Mouse (Mus musculus): Measurements from ENCODE around the gene Sox5. TPM values are rescaled to one million over a fixed set of nuclear protein-coding genes. Genes with fewer than 3 reads are reported as not detected.

Gene Sox5
- polyA plus RNA-seq, 1 experiment = 0.85 TPM

DNA sequence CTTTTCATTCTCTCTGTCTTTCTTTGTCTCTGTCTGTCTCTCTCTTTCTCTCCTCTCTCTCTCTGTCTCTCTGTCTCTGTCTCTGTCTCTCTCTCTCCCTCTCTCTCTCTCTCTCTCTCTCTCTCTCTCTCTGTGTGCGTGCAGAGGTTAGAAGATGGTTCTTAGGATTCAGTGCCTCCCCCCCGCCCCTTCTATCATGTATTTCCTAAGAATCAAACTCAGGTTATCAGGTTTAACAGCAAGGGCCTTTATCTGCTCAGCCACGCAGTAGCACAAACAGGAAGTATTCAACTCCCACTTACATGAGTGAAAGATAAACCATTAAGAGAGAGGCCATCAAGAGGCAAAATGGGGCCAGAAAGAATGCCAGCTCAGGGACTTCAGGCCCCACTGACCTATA lies 913.0 kb downstream of the Sox5 start:
- Histone ChIP-seq H3K4me3 (ENCODE audit: low read depth, low read length) (no peak overlapping the region), H3K27ac (ENCODE audit: insufficient read depth, low read depth, low read length) (no peak overlapping the region), H3K4me1 (ENCODE audit: control insufficient read depth, insufficient read depth, insufficient read length, low read length) (no peaks in the 10 kb centered on the region), H3K27me3 (ENCODE audit: control insufficient read depth, insufficient read depth, low read length) (no peaks in the 10 kb centered on the region), H3K36me3 (ENCODE audit: control insufficient read depth, insufficient read depth, low read length) (no peaks in the 10 kb centered on the region)
- TF ChIP-seq CTCF (IDR thresholded peaks at IDR 0.05; ENCODE audit: extremely low read depth, insufficient read length, insufficient replicate concordance, low read depth, low read length) (no peak), POLR2A (IDR thresholded peaks at IDR 0.05; ENCODE audit: low read depth, low read length) (no peak)
- WGBS = 52% methylated on average over 3 of the region's 3 CpGs

DNA sequence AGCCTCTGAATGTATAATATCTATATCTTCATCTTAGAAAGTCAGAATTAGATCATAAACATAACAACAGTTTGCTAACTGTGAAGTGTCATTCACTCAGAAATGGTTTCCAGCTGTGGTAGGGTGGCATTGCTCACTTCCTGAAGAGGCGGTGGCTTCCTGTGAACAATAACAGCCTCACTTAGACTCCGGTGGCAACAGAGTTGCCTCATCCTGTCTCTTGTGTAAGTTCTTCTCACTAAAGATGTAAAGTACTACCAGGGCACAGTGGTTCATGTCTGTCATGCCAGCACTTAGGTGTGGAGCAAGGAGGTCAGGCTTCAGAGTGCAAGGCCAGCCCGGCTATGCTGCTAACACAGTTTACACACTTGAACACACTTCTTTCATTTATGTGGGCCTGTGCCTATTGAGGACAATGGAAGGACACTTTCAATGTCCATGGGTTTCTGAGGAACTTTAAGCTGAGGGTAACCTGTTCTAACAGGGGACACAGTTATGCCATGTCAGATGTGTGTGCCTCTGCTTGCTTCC lies 913.6 kb downstream of the Sox5 start:
- Histone ChIP-seq H3K4me3 (ENCODE audit: low read depth, low read length) (no peak overlapping the region), H3K27ac (ENCODE audit: insufficient read depth, low read depth, low read length) (no peak overlapping the region), H3K36me3 (ENCODE audit: control insufficient read depth, insufficient read depth, low read length) (no peaks in the 10 kb centered on the region), H3K4me1 (ENCODE audit: control insufficient read depth, insufficient read depth, insufficient read length, low read length) (no peaks in the 10 kb centered on the region), H3K27me3 (ENCODE audit: control insufficient read depth, insufficient read depth, low read length) (no peaks in the 10 kb centered on the region)
- WGBS = 74% methylated on average over 3 of the region's 3 CpGs
- no peak for TF ChIP-seq POLR2A (IDR thresholded peaks at IDR 0.05; ENCODE audit: low read depth, low read length)
- no peak for TF ChIP-seq CTCF (IDR thresholded peaks at IDR 0.05; ENCODE audit: extremely low read depth, insufficient read length, insufficient replicate concordance, low read depth, low read length)

DNA sequence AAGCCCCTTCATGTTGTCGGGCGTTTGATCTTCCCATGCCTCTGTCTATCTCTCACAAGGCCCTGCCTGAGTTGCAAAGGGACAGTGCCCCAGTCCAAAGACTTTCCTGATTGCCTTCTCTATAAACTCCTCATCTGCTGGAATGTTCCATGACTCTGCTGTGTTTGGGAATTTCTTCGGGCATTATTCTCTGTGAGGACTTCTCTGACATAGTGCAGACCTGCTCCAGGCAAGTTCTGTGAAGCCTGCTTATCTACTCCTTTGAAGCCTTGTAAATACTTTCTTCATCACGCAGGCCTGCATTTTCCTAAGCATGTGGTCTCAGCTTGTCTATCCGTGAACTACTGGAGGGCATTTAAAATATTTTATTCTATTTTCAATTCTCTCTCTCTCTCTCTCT lies 914.7 kb downstream of the Sox5 start:
- no peak for TF ChIP-seq POLR2A (IDR thresholded peaks at IDR 0.05; ENCODE audit: low read depth, low read length)
- no peak for TF ChIP-seq CTCF (IDR thresholded peaks at IDR 0.05; ENCODE audit: extremely low read depth, insufficient read length, insufficient replicate concordance, low read depth, low read length)
- H3K36me3 ChIP-seq (ENCODE audit: control insufficient read depth, insufficient read depth, low read length) = no peaks in the 10 kb centered on the region
- H3K4me3 ChIP-seq (ENCODE audit: low read depth, low read length) = no peak overlapping the region
- no peak overlapping the region for H3K27ac ChIP-seq (ENCODE audit: insufficient read depth, low read depth, low read length)
- no peaks in the 10 kb centered on the region for H3K4me1 ChIP-seq (ENCODE audit: control insufficient read depth, insufficient read depth, insufficient read length, low read length)
- H3K27me3 ChIP-seq (ENCODE audit: control insufficient read depth, insufficient read depth, low read length) = no peaks in the 10 kb centered on the region
- WGBS = 65% methylated on average over 5 of the region's 5 CpGs

DNA sequence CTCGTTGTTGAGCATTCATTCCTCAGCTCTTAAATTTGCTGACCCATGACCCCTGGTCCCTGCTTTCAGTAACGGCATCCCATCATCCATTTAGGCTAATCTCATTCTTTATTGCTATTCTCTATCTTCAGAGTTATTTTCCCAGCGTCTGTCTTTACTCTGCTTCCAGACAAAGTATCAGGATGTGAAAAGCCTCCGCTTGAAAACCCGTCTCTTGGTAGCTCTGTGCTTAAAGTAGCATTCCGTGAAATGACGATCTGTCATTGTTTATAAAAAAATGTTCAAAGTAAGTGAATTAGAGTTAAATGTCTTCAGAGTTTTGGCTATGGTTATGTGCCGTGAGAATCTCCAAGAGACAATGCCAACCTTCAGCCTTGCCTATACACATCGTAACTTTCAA lies 915.2 kb downstream of the Sox5 start:
- H3K36me3 ChIP-seq (ENCODE audit: control insufficient read depth, insufficient read depth, low read length) = no peaks in the 10 kb centered on the region
- H3K4me3 ChIP-seq (ENCODE audit: low read depth, low read length) = no peak overlapping the region
- WGBS = 67% methylated on average over 9 of the region's 9 CpGs
- TF ChIP-seq POLR2A (IDR thresholded peaks at IDR 0.05; ENCODE audit: low read depth, low read length) (no peak), CTCF (IDR thresholded peaks at IDR 0.05; ENCODE audit: extremely low read depth, insufficient read length, insufficient replicate concordance, low read depth, low read length) (no peak)
- H3K27ac ChIP-seq (ENCODE audit: insufficient read depth, low read depth, low read length) = no peak overlapping the region
- H3K4me1 ChIP-seq (ENCODE audit: control insufficient read depth, insufficient read depth, insufficient read length, low read length) = no peaks in the 10 kb centered on the region
- H3K27me3 ChIP-seq (ENCODE audit: control insufficient read depth, insufficient read depth, low read length) = no peaks in the 10 kb centered on the region

DNA sequence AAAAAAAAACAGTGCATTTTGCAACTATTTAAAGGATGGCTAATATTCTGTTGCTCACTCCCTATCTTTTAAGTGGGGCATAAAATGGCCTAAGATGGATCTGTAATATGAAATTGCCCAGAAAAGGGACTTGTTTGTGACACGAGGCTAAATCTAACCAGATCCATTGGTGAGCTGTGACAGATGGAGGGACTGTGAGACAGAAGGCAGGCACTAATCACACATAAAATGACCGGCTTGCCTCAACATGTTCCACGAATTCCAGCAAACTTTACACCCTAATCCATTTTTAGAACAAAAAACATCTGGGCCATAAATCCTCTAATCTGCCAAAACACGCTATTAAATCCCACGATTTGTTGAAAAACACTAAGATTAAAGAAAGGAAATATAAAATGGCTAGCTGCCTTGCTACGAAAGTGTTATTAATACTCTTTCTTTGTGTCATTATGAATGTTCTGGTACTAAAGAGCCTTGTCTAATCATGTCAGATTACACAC lies 919.1 kb downstream of the Sox5 start:
- Histone ChIP-seq H3K4me1 (ENCODE audit: control insufficient read depth, insufficient read depth, insufficient read length, low read length) (no peaks in the 10 kb centered on the region), H3K4me3 (ENCODE audit: low read depth, low read length) (no peak overlapping the region), H3K27ac (ENCODE audit: insufficient read depth, low read depth, low read length) (no peak overlapping the region), H3K27me3 (ENCODE audit: control insufficient read depth, insufficient read depth, low read length) (no peaks in the 10 kb centered on the region), H3K36me3 (ENCODE audit: control insufficient read depth, insufficient read depth, low read length) (no peaks in the 10 kb centered on the region)
- 65% methylated on average over 6 of the region's 6 CpGs for WGBS
- no peak for TF ChIP-seq POLR2A (IDR thresholded peaks at IDR 0.05; ENCODE audit: low read depth, low read length)
- TF ChIP-seq CTCF (IDR thresholded peaks at IDR 0.05; ENCODE audit: extremely low read depth, insufficient read length, insufficient replicate concordance, low read depth, low read length) = no peak

DNA sequence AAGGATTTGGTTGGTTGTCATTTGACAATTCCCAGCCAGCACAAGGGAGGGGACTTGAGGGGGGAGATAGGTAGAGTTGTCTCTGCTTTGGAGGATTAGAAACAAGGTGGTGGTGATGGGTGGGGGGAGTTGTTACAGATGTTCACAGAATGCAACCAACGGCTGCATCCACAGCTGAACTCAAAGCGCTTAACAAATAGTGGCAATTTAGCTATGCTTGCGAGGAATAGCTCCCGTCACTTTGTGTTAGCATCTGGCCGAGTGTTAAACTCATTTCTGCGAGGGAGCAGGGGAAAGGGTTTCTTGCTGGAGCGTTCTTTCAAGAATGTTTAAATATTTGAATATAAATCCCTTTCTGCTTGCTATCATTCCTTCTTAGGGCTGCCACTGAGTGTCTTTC lies 921.7 kb downstream of the Sox5 start:
- 85% methylated on average over 7 of the region's 7 CpGs for WGBS
- no peak for TF ChIP-seq POLR2A (IDR thresholded peaks at IDR 0.05; ENCODE audit: low read depth, low read length)

DNA sequence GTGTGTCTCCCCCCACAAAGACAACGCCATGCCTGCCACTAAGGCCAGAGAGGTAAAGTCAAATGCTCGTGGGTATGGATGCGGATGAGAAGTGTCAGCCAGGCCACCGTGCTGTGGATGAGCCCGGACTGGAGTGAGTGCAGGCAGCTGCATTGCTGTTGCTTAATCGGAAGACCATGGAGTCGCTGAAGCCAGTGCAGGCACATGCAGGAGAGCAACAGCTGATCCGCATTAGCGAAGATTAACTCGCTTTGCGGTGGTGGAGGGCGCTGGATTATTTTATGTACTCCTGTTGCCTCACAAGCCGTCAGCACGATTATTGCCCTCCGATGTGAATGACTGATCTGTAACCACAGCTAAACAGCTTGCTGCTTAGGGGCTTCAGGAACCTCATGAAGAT lies 922.2 kb downstream of the Sox5 start:
- no peak overlapping the region for H3K27ac ChIP-seq (ENCODE audit: insufficient read depth, low read depth, low read length)
- H3K36me3 ChIP-seq (ENCODE audit: control insufficient read depth, insufficient read depth, low read length) = no peaks in the 10 kb centered on the region
- H3K27me3 ChIP-seq (ENCODE audit: control insufficient read depth, insufficient read depth, low read length) = no peaks in the 10 kb centered on the region
- H3K4me1 ChIP-seq (ENCODE audit: control insufficient read depth, insufficient read depth, insufficient read length, low read length) = no peaks in the 10 kb centered on the region
- no peak overlapping the region for H3K4me3 ChIP-seq (ENCODE audit: low read depth, low read length)
- 89% methylated on average over 15 of the region's 15 CpGs for WGBS
- TF ChIP-seq POLR2A (IDR thresholded peaks at IDR 0.05; ENCODE audit: low read depth, low read length) (no peak), CTCF (IDR thresholded peaks at IDR 0.05; ENCODE audit: extremely low read depth, insufficient read length, insufficient replicate concordance, low read depth, low read length) (no peak)

More for the DNA sequence above, 921.7 kb downstream of the Sox5 start:
- Histone ChIP-seq H3K27ac (ENCODE audit: insufficient read depth, low read depth, low read length) (no peak overlapping the region), H3K36me3 (ENCODE audit: control insufficient read depth, insufficient read depth, low read length) (no peaks in the 10 kb centered on the region), H3K4me1 (ENCODE audit: control insufficient read depth, insufficient read depth, insufficient read length, low read length) (no peaks in the 10 kb centered on the region), H3K4me3 (ENCODE audit: low read depth, low read length) (no peak overlapping the region), H3K27me3 (ENCODE audit: control insufficient read depth, insufficient read depth, low read length) (no peaks in the 10 kb centered on the region)

All from small intestine, adult 2 months (tissue).